Comparison of ENCODE assay signal across 10 mouse cellular contexts in the genomic region with DNA sequence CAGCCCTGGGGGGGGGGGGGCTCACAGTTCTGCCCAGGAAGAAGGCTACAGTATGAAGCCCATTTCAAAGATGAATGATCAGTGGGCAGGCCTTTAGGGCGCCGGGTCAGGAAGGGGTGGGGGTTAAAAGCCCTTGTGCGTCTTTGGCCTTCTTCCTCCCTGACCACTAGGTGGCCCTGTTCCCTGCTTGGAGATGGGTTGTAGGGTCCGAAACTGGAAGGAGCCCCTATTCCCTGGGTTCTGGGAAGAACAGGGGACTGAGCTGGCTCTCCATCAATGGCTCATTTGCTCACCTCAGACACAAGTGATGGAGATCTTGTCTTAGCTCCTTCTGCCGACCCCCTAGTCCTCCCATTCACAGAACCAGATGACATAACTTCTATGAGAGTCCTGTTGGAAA. TPM values are rescaled to one million over a fixed set of nuclear protein-coding genes. Genes with fewer than 3 reads are reported as not detected.
DNase-seq lines count a peak whose midpoint lies in the region; ATAC-seq lines count a peak whose summit lies in the region.
"Had no signal": no experiment of that assay in that cellular context is flagged by ENCODE, and none has a peak within 500 bp of the region (broad histone marks: within the 10 kb centered on the region; RNA-seq: fewer than 3 reads in every experiment).

No protein-coding gene starts in this region.

- WGBS in midbrain, embryonic 11.5 days = 15% methylated on average over 5 of the region's 5 CpGs
- WGBS in midbrain, embryonic 16.5 days = 9% methylated on average over 5 of the region's 5 CpGs
- 8% methylated on average over 5 of the region's 5 CpGs for WGBS in midbrain, embryonic 13.5 days

- no peak for ATAC-seq in cerebellum, adult (ENCODE audit: insufficient number of reproducible peaks, low FRiP score, low TSS enrichment)
- no peak for ATAC-seq in midbrain, embryonic 11.5 days (ENCODE audit: low FRiP score)
- no peak for ATAC-seq in midbrain, embryonic 16.5 days
- no peak for ATAC-seq in midbrain, embryonic 13.5 days

- peak; percentile 79 to 82 for DNase-seq in cerebellum, postnatal 10 days
- DNase-seq in midbrain, embryonic 11.5 days (ENCODE audit: low spot score, missing footprints) = peak; percentile 91
- peak; percentile 74 for DNase-seq in embryo, embryonic 11 days
- no peak for DNase-seq in right cerebral cortex, postnatal 4 days
- DNase-seq in gastrocnemius, postnatal 4 days (ENCODE audit: low spot score in 2 of 2) = no peak

- H3K27me3 ChIP-seq in midbrain, embryonic 11.5 days (ENCODE audit: control insufficient read depth, insufficient read depth, low read length) = peaks cover 30% of the 10 kb centered on the region
- H3K27me3 ChIP-seq in midbrain, embryonic 16.5 days (ENCODE audit: control insufficient read depth, insufficient read depth, low read depth, low read length) = no peaks in the 10 kb centered on the region
- peaks cover 41% of the 10 kb centered on the region for H3K27me3 ChIP-seq in midbrain, embryonic 13.5 days

- no peak overlapping the region for H3K4me2 ChIP-seq in midbrain, embryonic 11.5 days
- H3K4me2 ChIP-seq in midbrain, embryonic 16.5 days (ENCODE audit: low read length) = no peak overlapping the region
- H3K4me2 ChIP-seq in midbrain, embryonic 13.5 days (replicated peaks) = no peak overlapping the region
- H3K4me2 ChIP-seq: heart, embryonic 15.5 days had no signal

- H3K36me3 ChIP-seq in midbrain, embryonic 11.5 days (ENCODE audit: control insufficient read depth, insufficient read depth, low read length) = no peaks in the 10 kb centered on the region
- no peaks in the 10 kb centered on the region for H3K36me3 ChIP-seq in midbrain, embryonic 16.5 days (ENCODE audit: control insufficient read depth, insufficient read depth, low read length)
- no peaks in the 10 kb centered on the region for H3K36me3 ChIP-seq in midbrain, embryonic 13.5 days
- H3K36me3 ChIP-seq: heart, embryonic 15.5 days had no signal

- H3K4me1 ChIP-seq in midbrain, embryonic 11.5 days (ENCODE audit: control insufficient read depth, insufficient read depth, low read length) = peaks cover 14% of the 10 kb centered on the region
- peaks cover 31% of the 10 kb centered on the region for H3K4me1 ChIP-seq in midbrain, embryonic 16.5 days (ENCODE audit: control insufficient read depth, insufficient read depth, low read length)
- H3K4me1 ChIP-seq in midbrain, embryonic 13.5 days (replicated peaks) = peaks cover 44% of the 10 kb centered on the region

- H3K9ac ChIP-seq in midbrain, embryonic 11.5 days (ENCODE audit: low read length) = no peak overlapping the region
- H3K9ac ChIP-seq in midbrain, embryonic 16.5 days (ENCODE audit: low read depth, low read length) = no peak overlapping the region
- H3K9ac ChIP-seq in midbrain, embryonic 13.5 days (replicated peaks) = peak overlapping the region; percentile 19; the same call in 1 of the 2 replicates
- H3K9ac ChIP-seq: heart, embryonic 15.5 days had no signal

- H3K9me3 ChIP-seq in midbrain, embryonic 11.5 days (ENCODE audit: control insufficient read depth, low read length) = no peaks in the 10 kb centered on the region
- no peaks in the 10 kb centered on the region for H3K9me3 ChIP-seq in midbrain, embryonic 16.5 days (replicated peaks; ENCODE audit: control insufficient read depth, low read length, poor library complexity, severe bottlenecking)
- no peaks in the 10 kb centered on the region for H3K9me3 ChIP-seq in midbrain, embryonic 13.5 days
- H3K9me3 ChIP-seq: heart, embryonic 15.5 days; megakaryocyte, embryonic 14.5 days had no signal

- no peak overlapping the region for H3K4me3 ChIP-seq in midbrain, embryonic 11.5 days (ENCODE audit: low read depth, low read length)
- H3K4me3 ChIP-seq in midbrain, embryonic 16.5 days (ENCODE audit: low read depth, low read length) = no peak overlapping the region
- no peak overlapping the region for H3K4me3 ChIP-seq in midbrain, embryonic 13.5 days (replicated peaks)
- H3K4me3 ChIP-seq: heart, embryonic 15.5 days; megakaryocyte, embryonic 14.5 days had no signal

- no peak overlapping the region for H3K27ac ChIP-seq in midbrain, embryonic 11.5 days (ENCODE audit: low read depth, low read length)
- H3K27ac ChIP-seq in midbrain, embryonic 16.5 days (ENCODE audit: low read length) = no peak overlapping the region
- H3K27ac ChIP-seq in midbrain, embryonic 13.5 days = no peak overlapping the region
- H3K27ac ChIP-seq: heart, embryonic 15.5 days had no signal

RNA-seq across cellular contexts. Expression of a gene that starts 4.8 kb away (rescaled TPM):
- polyA plus RNA-seq in midbrain, embryonic 11.5 days (2014; fragmentation: Nextera tagmentation; extraction: Ambion mirVana) = 0.56 and 0.66 TPM in 2 replicates
- polyA plus RNA-seq in midbrain, embryonic 16.5 days (2015; fragmentation: Nextera tagmentation; extraction: Ambion mirVana) = 55.2 and 66.7 TPM in 2 replicates
- polyA plus RNA-seq in midbrain, embryonic 13.5 days (2015; fragmentation: Nextera tagmentation; extraction: Ambion mirVana) = 30.0 and 32.1 TPM in 2 replicates
- total RNA-seq in gastrocnemius, postnatal 4 days (2021) = under 1 TPM; 0.18 to 0.27 TPM

RNA-seq across cellular contexts. Expression of a gene that starts 17.8 kb away (rescaled TPM):
- polyA plus RNA-seq in midbrain, embryonic 11.5 days (2014; fragmentation: Nextera tagmentation; extraction: Ambion mirVana) = 357 and 368 TPM in 2 replicates
- polyA plus RNA-seq in midbrain, embryonic 16.5 days (2015; fragmentation: Nextera tagmentation; extraction: Ambion mirVana) = 117 and 136 TPM in 2 replicates
- 213 and 217 TPM in 2 replicates for polyA plus RNA-seq in midbrain, embryonic 13.5 days (2015; fragmentation: Nextera tagmentation; extraction: Ambion mirVana)
- 100 to 1,000 TPM; 405 to 428 TPM for total RNA-seq in gastrocnemius, postnatal 4 days (2021)

RNA-seq across cellular contexts. Expression of a gene that starts 24.5 kb away (rescaled TPM):
- 1.1 and 1.7 TPM in 2 replicates for polyA plus RNA-seq in midbrain, embryonic 11.5 days (2014; fragmentation: Nextera tagmentation; extraction: Ambion mirVana)
- 6.4 and 9.5 TPM in 2 replicates for polyA plus RNA-seq in midbrain, embryonic 16.5 days (2015; fragmentation: Nextera tagmentation; extraction: Ambion mirVana)
- polyA plus RNA-seq in midbrain, embryonic 13.5 days (2015; fragmentation: Nextera tagmentation; extraction: Ambion mirVana) = 4.7 TPM in 2 replicates
- total RNA-seq in gastrocnemius, postnatal 4 days (2021) = under 1 TPM in 1 of 2 experiments, not detected in 1; 0.32 TPM

RNA-seq across cellular contexts. Expression of a gene that starts 46.3 kb away (rescaled TPM):
- 18.1 and 19.8 TPM in 2 replicates for polyA plus RNA-seq in midbrain, embryonic 11.5 days (2014; fragmentation: Nextera tagmentation; extraction: Ambion mirVana)
- polyA plus RNA-seq in midbrain, embryonic 16.5 days (2015; fragmentation: Nextera tagmentation; extraction: Ambion mirVana) = 20.6 and 20.7 TPM in 2 replicates
- 18.1 and 19.0 TPM in 2 replicates for polyA plus RNA-seq in midbrain, embryonic 13.5 days (2015; fragmentation: Nextera tagmentation; extraction: Ambion mirVana)
- total RNA-seq in gastrocnemius, postnatal 4 days (2021) = 10 to 100 TPM; 21.3 to 26.0 TPM

RNA-seq across cellular contexts. Expression of a gene that starts 51.8 kb away (rescaled TPM):
- 8.6 and 12.6 TPM in 2 replicates for polyA plus RNA-seq in midbrain, embryonic 11.5 days (2014; fragmentation: Nextera tagmentation; extraction: Ambion mirVana)
- polyA plus RNA-seq in midbrain, embryonic 16.5 days (2015; fragmentation: Nextera tagmentation; extraction: Ambion mirVana) = 0.19 and 0.41 TPM in 2 replicates
- polyA plus RNA-seq in midbrain, embryonic 13.5 days (2015; fragmentation: Nextera tagmentation; extraction: Ambion mirVana) = 1.4 and 2.5 TPM in 2 replicates
- total RNA-seq in gastrocnemius, postnatal 4 days (2021) = not detected
- polyA plus RNA-seq: heart, embryonic 15.5 days had no signal

Comparison
In these comparisons a context has a peak if more than half of its experiments do, and no peak if none do; other contexts are left out.
1. RNA of a gene that starts 4.8 kb away (polyA plus RNA-seq): 55.2 to 66.7 TPM in midbrain, embryonic 16.5 days and 30.0 to 32.1 TPM in midbrain, embryonic 13.5 days; 0.56 to 0.66 TPM in midbrain, embryonic 11.5 days; every median in the first group is over 10 times any median in the second.
2. DNase-seq: peak in cerebellum, postnatal 10 days (2 of 2), midbrain, embryonic 11.5 days (single experiment) and embryo, embryonic 11 days (single experiment); none in right cerebral cortex, postnatal 4 days (single experiment) and gastrocnemius, postnatal 4 days (0 of 2).